Mouse (Mus musculus) kidney, embryonic 14.5 days (tissue): Measurements from ENCODE around the gene 1810010H24Rik. TPM values are rescaled to one million over a fixed set of nuclear protein-coding genes. Genes with fewer than 3 reads are reported as not detected.
A peak's percentile ranks its signal among the peaks of the same experiment; 100 is the strongest.
"Not testable (repeated sequence)": the region's sequence is repeated elsewhere in the genome, so short reads cannot be mapped to it uniquely, and the experiment has no call there.

ENCODE experiments used
- ATAC-seq: fragments of 200-750 bp; cut with Nextera tagmentation; 2 replicates; pipeline ENCODE4 v1.8.0; 2017; ENCODE audit warnings: moderate number of reproducible peaks, mild to moderate bottlenecking, moderate TSS enrichment, moderate library complexity; ENCODE audit not compliant: low FRiP score, low TSS enrichment
- H3K27ac ChIP-seq: fragments of 300-500 bp; sonication (generic); 2 replicates; pipeline ENCODE4 v1.5.1; 2014; ENCODE audit warnings: low read depth, mild to moderate bottlenecking, low read length, moderate library complexity, mixed read lengths
- H3K27me3 ChIP-seq: fragments of 300-500 bp; sonication (generic); 2 replicates; pipeline ENCODE4 v1.6.1; 2014; ENCODE audit warnings: mild to moderate bottlenecking, low read length; ENCODE audit not compliant: control insufficient read depth, insufficient read depth
- H3K36me3 ChIP-seq: fragments of 300-500 bp; sonication (generic); 2 replicates; pipeline ENCODE4 v1.6.1; 2014; ENCODE audit warnings: low read length, mixed read lengths; ENCODE audit not compliant: control insufficient read depth, insufficient read depth
- H3K4me1 ChIP-seq: fragments of 300-500 bp; sonication (generic); 2 replicates; pipeline ENCODE4 v1.6.1; 2014; ENCODE audit warnings: low read length, mixed read lengths; ENCODE audit not compliant: control insufficient read depth, insufficient read depth
- H3K4me2 ChIP-seq: fragments of 300-500 bp; sonication (generic); replicated peaks from 2 replicates; pipeline ENCODE4 v1.6.1; 2014; ENCODE audit warnings: low read depth, mild to moderate bottlenecking, low read length
- H3K4me3 ChIP-seq: fragments of 300-500 bp; sonication (generic); 2 replicates; pipeline ENCODE4 v1.5.1; 2014; ENCODE audit warnings: mild to moderate bottlenecking, low read length
- H3K9ac ChIP-seq: fragments of 300-500 bp; sonication (generic); 2 replicates; pipeline ENCODE4 v1.6.1; 2014; ENCODE audit warnings: low read depth, mild to moderate bottlenecking, low read length, moderate library complexity
- H3K9me3 ChIP-seq: fragments of 300-500 bp; sonication (generic); 2 replicates; pipeline ENCODE4 v1.6.1; 2016; ENCODE audit warnings: low read length; ENCODE audit not compliant: control insufficient read depth
- WGBS: fragments of 180-500 bp; shearing (Covaris S2); extraction: QIAGEN DNeasy Blood & Tissue Kit; methylation state at CpG from one replicate; pipeline ENCODE4 v1.1.7; 2014; 5-methylcytosine and 5-hydroxymethylcytosine counted together
- polyA plus RNA-seq: library from polyadenylated mRNA; unstranded; fragments of >200 nt; fragmentation: Nextera tagmentation; extraction: Ambion mirVana; gene quantifications from 2 replicates; pipeline ENCODE4 v1.2.1, GENCODE M21; 2014

1810010H24Rik gene
- polyA plus RNA-seq, 1 experiment from 2014 or later = 3.4 TPM

DNA sequence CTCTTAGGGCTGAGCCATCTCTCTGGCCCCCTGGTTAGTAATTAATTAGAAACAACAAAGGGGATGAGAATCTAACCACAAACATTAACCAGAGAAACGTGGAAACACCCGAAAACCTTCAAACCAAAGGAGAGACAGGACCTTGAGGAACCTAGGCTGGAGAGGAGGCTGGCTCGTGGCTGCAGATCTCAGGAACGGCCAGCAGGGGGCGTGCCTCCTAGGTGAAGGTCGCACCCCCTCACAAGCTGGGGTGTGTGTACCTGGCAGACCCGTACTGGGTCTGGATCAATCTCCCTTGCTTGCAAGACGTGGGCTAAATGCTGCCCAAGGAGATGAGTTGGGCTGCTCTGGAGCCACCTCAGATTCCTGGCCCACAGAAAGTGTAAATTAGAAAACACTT, 6.9 kb upstream of the 1810010H24Rik start:
- 32% methylated on average over 8 of the region's 8 CpGs for WGBS
- ATAC-seq = no peak
- H3K4me2 ChIP-seq = no peak overlapping the region
- no peaks in the 10 kb centered on the region for H3K9me3 ChIP-seq
- H3K4me3 ChIP-seq = no peak overlapping the region
- H3K36me3 ChIP-seq = no peaks in the 10 kb centered on the region
- no peaks in the 10 kb centered on the region for H3K27me3 ChIP-seq
- no peak overlapping the region for H3K9ac ChIP-seq
- no peak overlapping the region for H3K27ac ChIP-seq
- H3K4me1 ChIP-seq = no peaks in the 10 kb centered on the region

DNA sequence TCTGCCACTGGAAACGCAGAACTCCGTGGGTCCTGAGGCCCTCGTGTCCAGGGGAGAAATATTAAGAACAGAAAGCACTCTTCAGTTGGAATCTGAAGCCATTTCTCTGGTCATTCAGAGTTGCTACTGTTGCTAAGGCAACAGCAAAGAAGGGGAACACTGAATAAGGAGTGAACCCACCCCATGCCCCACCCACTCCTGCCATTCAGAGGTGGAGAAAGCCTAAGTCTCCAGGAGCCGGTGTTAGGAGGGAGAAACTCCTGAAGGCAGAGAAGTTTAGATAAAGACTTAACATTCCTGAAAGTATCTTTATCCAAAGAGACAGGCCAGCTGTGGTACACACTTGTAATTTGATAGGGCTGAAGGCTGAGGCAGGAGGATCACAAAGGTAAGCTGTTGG, 6.2 kb upstream of the 1810010H24Rik start:
- H3K4me3 ChIP-seq = no peak overlapping the region
- peaks cover 6% of the 10 kb centered on the region; the same call in 1 of the 2 replicates for H3K4me1 ChIP-seq
- no peak overlapping the region for H3K9ac ChIP-seq
- no peak for ATAC-seq
- no peaks in the 10 kb centered on the region for H3K27me3 ChIP-seq
- H3K4me2 ChIP-seq = no peak overlapping the region
- 73% methylated on average over 4 of the region's 4 CpGs for WGBS
- H3K36me3 ChIP-seq = no peaks in the 10 kb centered on the region
- no peak overlapping the region for H3K27ac ChIP-seq
- H3K9me3 ChIP-seq = no peaks in the 10 kb centered on the region

DNA sequence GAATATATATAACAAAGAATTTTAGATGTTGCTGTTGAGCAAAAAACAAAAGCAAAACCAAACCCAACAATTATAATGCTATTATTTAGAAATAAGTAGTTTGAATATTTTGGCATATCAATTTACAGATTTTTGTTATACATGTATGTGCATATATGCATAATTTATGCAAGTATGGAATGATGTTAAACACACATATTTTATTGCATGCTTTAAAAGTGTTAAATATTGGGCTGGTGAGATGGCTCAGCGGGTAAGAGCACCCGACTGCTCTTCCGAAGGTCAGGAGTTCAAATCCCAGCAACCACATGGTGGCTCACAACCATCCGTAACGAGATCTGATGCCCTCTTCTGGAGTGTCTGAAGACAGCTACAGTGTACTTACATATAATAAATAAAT, 5.8 kb upstream of the 1810010H24Rik start:
- not testable (repeated sequence) for H3K4me2 ChIP-seq, H3K9ac ChIP-seq, H3K27me3 ChIP-seq, H3K4me3 ChIP-seq, ATAC-seq, H3K4me1 ChIP-seq, H3K9me3 ChIP-seq, H3K36me3 ChIP-seq, H3K27ac ChIP-seq
- 93% methylated on average over 3 of the region's 5 CpGs for WGBS

DNA sequence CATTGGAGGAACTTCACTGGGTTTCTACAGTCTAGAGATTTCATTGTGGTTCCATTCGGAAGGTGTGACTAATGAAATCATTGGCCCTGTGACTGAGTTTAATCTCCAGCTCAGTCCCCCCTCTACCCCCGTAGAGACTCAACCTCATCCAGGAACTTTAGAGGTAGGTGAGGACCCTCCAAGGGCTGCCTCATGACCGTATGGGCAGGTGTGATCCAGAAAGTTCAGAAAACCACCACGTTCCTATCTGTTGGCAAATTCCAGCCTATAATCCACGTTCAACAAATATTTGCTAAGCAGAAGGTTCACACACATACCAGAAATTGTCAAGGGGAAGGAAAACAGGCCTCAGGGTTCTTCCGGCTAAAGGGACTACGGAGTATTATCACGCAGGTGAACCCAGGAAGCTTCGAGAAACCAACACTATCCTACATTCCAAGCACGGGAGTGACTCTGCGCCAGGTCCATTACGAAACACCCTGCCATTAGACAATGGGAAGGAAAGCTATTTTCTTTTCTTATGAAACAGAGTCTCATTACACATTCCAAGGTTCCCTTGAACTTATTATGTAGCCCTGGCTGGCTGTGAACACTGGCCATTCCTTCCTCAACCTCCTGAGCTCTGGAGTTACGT, 3.3 kb upstream of the 1810010H24Rik start:
- ATAC-seq = no peak
- peaks cover 30% of the 10 kb centered on the region for H3K4me1 ChIP-seq
- H3K36me3 ChIP-seq = no peaks in the 10 kb centered on the region
- no peak overlapping the region for H3K9ac ChIP-seq
- H3K4me2 ChIP-seq = no peak overlapping the region
- H3K27me3 ChIP-seq = no peaks in the 10 kb centered on the region
- no peaks in the 10 kb centered on the region for H3K9me3 ChIP-seq
- H3K4me3 ChIP-seq = no peak overlapping the region
- no peak overlapping the region for H3K27ac ChIP-seq
- WGBS = 90% methylated on average over 13 of the region's 13 CpGs

DNA sequence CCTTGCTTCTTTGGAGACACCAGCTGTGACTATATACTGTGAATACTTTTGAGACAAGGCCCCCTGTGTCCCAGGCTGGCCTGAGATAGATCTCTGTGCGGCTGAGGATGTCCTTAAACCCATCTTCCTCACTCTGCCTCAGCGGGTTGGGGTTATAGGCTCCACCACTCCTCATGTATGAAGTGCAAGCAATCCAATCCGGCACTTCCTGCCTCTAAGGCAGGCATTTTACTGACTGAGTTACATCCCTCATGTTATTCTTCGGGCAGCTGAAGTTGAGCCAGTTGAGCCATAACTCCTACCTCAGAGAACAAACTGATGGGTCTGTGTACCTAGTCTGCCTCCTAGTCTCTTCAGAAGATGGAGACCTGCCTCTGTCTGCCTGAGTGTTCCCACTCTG, 1.1 kb upstream of the 1810010H24Rik start:
- 19% methylated on average over 4 of the region's 4 CpGs for WGBS
- Histone ChIP-seq H3K27me3 (no peaks in the 10 kb centered on the region), H3K27ac (no peak overlapping the region), H3K4me2 (peak overlapping the region; percentile 93), H3K9ac (no peak overlapping the region), H3K4me1 (peaks cover 30% of the 10 kb centered on the region), H3K4me3 (peak overlapping the region; percentile 48; the same call in 1 of the 2 replicates), H3K9me3 (no peaks in the 10 kb centered on the region), H3K36me3 (no peaks in the 10 kb centered on the region)
- no peak for ATAC-seq

DNA sequence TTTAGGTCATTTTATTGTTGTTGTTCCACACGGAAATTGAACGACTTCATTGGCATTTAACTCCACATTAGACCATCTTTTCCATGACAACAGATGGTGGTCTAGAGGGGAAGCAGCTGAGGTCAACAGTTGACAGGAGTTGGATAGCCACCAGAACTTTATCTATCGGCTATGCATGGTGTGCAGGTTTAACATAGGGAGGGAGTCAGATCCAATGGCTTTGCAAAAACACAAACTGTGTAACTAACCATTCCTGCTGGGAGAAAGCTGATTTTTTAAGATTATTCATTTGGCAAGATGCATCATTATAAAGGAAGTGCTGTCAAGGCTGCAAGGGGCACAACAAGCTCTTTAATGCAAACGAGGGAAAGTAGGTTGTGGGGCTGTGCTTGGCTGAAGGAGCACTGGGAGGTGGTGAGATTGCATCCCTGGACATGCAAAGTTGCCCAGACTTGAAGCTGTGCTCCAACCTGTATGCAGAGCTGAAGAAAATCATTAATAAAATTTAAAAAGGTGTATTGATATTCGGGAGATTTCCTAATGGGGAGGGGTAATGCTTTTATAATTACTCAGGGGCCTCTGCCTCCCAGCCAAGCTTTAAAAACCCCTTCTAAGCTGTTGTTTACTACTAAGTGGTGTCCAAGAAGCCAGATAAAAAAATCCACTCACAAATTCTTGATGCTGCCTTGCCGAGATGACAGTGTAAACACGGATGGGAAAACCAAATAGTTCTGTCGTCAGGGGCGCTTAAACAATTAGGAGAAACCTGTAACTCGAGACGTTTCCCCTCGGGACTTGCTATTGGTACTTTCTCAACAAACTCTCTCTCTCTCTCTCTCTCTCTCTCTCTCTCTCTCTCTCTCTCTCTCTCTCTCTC, 1.3 kb downstream of the 1810010H24Rik start:
- Histone ChIP-seq H3K27me3 (no peaks in the 10 kb centered on the region), H3K9ac (peak overlapping the region; percentile 67; the same call in 1 of the 2 replicates), H3K9me3 (no peaks in the 10 kb centered on the region), H3K4me2 (peak overlapping the region; percentile 93), H3K4me3 (peak overlapping the region; percentile 67; the same call in 1 of the 2 replicates), H3K27ac (no peak overlapping the region), H3K4me1 (peaks cover 30% of the 10 kb centered on the region), H3K36me3 (no peaks in the 10 kb centered on the region)
- WGBS = 7% methylated on average over 12 of the region's 12 CpGs
- no peak for ATAC-seq

DNA sequence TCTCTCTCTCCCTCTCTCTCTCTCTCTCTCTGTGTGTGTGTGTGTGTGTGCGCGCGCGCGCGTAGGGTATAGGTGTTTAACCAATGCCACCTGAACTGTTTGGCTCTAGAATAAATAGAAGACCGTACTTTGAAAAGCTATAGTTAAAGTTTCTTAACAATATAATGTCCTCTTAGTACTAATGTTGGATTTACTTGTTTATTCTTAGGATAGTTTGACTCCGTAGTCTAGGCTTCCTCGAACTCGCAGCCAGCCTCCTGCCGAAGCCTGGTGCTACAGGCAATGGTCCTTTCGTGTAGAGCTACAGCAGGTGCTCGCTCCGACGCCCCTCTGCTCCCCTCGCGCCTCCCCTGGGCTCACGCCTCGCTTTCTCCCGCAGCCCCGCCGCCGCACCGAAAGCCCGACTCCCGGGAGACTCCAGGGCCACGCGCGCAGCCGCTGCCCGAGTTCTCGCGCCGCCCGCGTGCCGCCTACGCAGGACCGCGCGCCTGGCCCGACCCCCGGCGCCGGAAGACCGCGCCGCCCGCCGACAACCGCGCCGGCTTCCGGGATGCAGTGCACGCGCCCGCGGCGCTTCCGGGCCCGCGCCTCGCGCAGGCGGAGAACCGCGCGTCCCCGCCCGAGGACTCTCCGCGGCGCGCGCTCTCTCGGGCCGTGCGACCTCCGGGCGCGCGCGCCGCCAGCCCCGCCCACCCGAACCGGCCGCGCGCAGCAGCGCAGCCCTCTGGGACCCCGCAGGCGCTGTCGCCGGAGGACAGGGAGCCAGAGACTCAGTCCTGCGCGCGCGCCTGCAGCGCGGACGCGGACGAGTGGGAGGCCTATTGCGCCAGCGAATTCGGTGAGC, 2.2 kb downstream of the 1810010H24Rik start:
- H3K4me1 ChIP-seq = peaks cover 30% of the 10 kb centered on the region
- under 1% methylated on average over 71 of the region's 107 CpGs for WGBS

DNA sequence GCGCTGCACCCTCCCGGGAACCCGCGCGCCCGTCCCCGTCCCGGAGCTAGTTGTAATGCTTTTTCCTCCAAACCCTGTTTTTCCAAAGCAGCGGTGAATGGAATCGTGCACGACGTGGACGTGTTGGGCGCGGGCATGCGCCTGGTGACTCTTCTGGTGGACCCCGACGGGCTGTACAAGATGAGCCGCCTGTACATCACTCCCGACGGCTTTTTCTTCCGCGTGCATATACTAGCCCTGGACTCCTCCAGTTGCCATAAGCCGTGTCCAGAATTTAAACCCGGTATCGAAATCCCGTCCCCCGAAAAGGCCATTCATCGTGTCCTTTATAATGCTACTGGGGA, 2.8 kb downstream of the 1810010H24Rik start:
- WGBS = 2% methylated on average over 29 of the region's 29 CpGs
- Histone ChIP-seq H3K4me1 (peaks cover 30% of the 10 kb centered on the region), H3K36me3 (no peaks in the 10 kb centered on the region), H3K27ac (peak overlapping the region; percentile 71; the same call in 1 of the 2 replicates), H3K4me3 (peak overlapping the region; percentile 67), H3K4me2 (peak overlapping the region; percentile 70), H3K27me3 (no peaks in the 10 kb centered on the region), H3K9me3 (no peaks in the 10 kb centered on the region), H3K9ac (peak overlapping the region; percentile 67)
- peak; percentile 44 for ATAC-seq

More for the DNA sequence above, 2.2 kb downstream of the 1810010H24Rik start:
- Histone ChIP-seq H3K27ac (peak overlapping the region; percentile 71; the same call in 1 of the 2 replicates), H3K4me3 (peak overlapping the region; percentile 67), H3K4me2 (peak overlapping the region; percentile 70), H3K27me3 (no peaks in the 10 kb centered on the region), H3K36me3 (no peaks in the 10 kb centered on the region), H3K9ac (peak overlapping the region; percentile 67), H3K9me3 (no peaks in the 10 kb centered on the region)
- peak; percentile 89 for ATAC-seq
